Mouse (Mus musculus) neural tube, embryonic 15.5 days (tissue): ENCODE measurements at regions not wholly inside any gene's neighbourhood (a gene's known extent, or its start where the extent isn't known, plus 50 kb on each side); places are given as distances from the start of the nearest gene placed in this dataset.

Source experiments
- ATAC-seq: fragments of 200-750 bp; cut with Nextera tagmentation; 2 replicates; pipeline ENCODE4 v1.8.0; 2017; ENCODE audit warnings: mild to moderate bottlenecking, moderate TSS enrichment, moderate library complexity; ENCODE audit not compliant: low FRiP score
- H3K27ac ChIP-seq: fragments of 300-500 bp; sonication (generic); replicated peaks from 2 replicates; pipeline ENCODE4 v1.5.1; 2015; ENCODE audit warnings: mild to moderate bottlenecking, inconsistent platforms
- H3K27me3 ChIP-seq: fragments of 300-500 bp; sonication (generic); replicated peaks from 2 replicates; pipeline ENCODE4 v1.6.1; 2015; ENCODE audit warnings: inconsistent platforms
- H3K36me3 ChIP-seq: fragments of 300-500 bp; sonication (generic); 2 replicates; pipeline ENCODE4 v1.6.1; 2015; ENCODE audit warnings: inconsistent platforms
- H3K4me1 ChIP-seq: fragments of 300-500 bp; sonication (generic); 2 replicates; pipeline ENCODE4 v1.6.1; 2015; ENCODE audit warnings: inconsistent platforms
- H3K4me2 ChIP-seq: fragments of 300-500 bp; sonication (generic); 2 replicates; pipeline ENCODE4 v1.6.1; 2015; ENCODE audit warnings: inconsistent platforms, mild to moderate bottlenecking, moderate library complexity
- H3K4me3 ChIP-seq: fragments of 300-500 bp; sonication (generic); replicated peaks from 2 replicates; pipeline ENCODE4 v1.5.1; 2015; ENCODE audit warnings: mild to moderate bottlenecking, inconsistent platforms
- H3K9ac ChIP-seq: fragments of 300-500 bp; sonication (generic); replicated peaks from 2 replicates; pipeline ENCODE4 v1.6.1; 2015; ENCODE audit warnings: mild to moderate bottlenecking, inconsistent platforms
- H3K9me3 ChIP-seq: fragments of 300-500 bp; sonication (generic); replicated peaks from 2 replicates; pipeline ENCODE4 v1.6.1; 2016; ENCODE audit warnings: inconsistent platforms
- WGBS: fragments of 180-500 bp; shearing (Covaris S2); methylation state at CpG from one replicate; pipeline ENCODE4 v1.1.7; 2015; ENCODE audit warnings: mixed read lengths; 5-methylcytosine and 5-hydroxymethylcytosine counted together

- H3K9me3 ChIP-seq: no peaks in the 10 kb centered on the region
- H3K9ac ChIP-seq: no peak overlapping the region
- no peak overlapping the region for H3K4me3 ChIP-seq
- peaks cover 5% of the 10 kb centered on the region for H3K4me1 ChIP-seq
- no peak overlapping the region for H3K4me2 ChIP-seq
- no peaks in the 10 kb centered on the region for H3K36me3 ChIP-seq
- H3K27me3 ChIP-seq: no peaks in the 10 kb centered on the region
- 86% methylated on average over 8 of the region's 8 CpGs for WGBS
- H3K27ac ChIP-seq: no peak overlapping the region
- ATAC-seq: no peak
Observed at GRCm38 (mm10) chr4:143012900-143013299, 199.9 kb downstream of the Prdm2 start.

GRCm38 (mm10) chr4:143001961-143002360 lies 210.8 kb downstream of the Prdm2 start:
- Histone ChIP-seq H3K4me2 (no peak overlapping the region), H3K9ac (no peak overlapping the region), H3K4me3 (no peak overlapping the region), H3K4me1 (peaks cover 7% of the 10 kb centered on the region; the same call in 1 of the 2 replicates), H3K27me3 (0 out of 2 replicates have a peak, but pooled peaks cover 4% of the 10 kb centered on the region), H3K27ac (no peak overlapping the region), H3K9me3 (no peaks in the 10 kb centered on the region), H3K36me3 (no peaks in the 10 kb centered on the region)
- no peak for ATAC-seq
- WGBS: 35% methylated on average over 13 of the region's 13 CpGs

GRCm38 (mm10) chr4:143001486-143001885 lies 211.3 kb downstream of the Prdm2 start:
- Histone ChIP-seq H3K9ac (no peak overlapping the region), H3K4me3 (no peak overlapping the region), H3K36me3 (no peaks in the 10 kb centered on the region), H3K27ac (no peak overlapping the region), H3K4me2 (no peak overlapping the region), H3K27me3 (0 out of 2 replicates have a peak, but pooled peaks cover 4% of the 10 kb centered on the region), H3K4me1 (peaks cover 7% of the 10 kb centered on the region; the same call in 1 of the 2 replicates), H3K9me3 (no peaks in the 10 kb centered on the region)
- ATAC-seq: no peak
- WGBS: 67% methylated on average over 5 of the region's 5 CpGs

- no peak overlapping the region for H3K27ac ChIP-seq
- no peak overlapping the region for H3K4me2 ChIP-seq
- H3K9ac ChIP-seq: no peak overlapping the region
- H3K9me3 ChIP-seq: no peaks in the 10 kb centered on the region
- H3K4me3 ChIP-seq: no peak overlapping the region
- no peak for ATAC-seq
- H3K27me3 ChIP-seq: no peaks in the 10 kb centered on the region
- WGBS: 72% methylated on average over 4 of the region's 4 CpGs
- no peaks in the 10 kb centered on the region for H3K4me1 ChIP-seq
- no peaks in the 10 kb centered on the region for H3K36me3 ChIP-seq
Observed at GRCm38 (mm10) chr4:142996406-142996805, 216.4 kb downstream of the Prdm2 start.

GRCm38 (mm10) chr4:142991401-142991800 lies 221.4 kb downstream of the Prdm2 start:
- Histone ChIP-seq H3K4me1 (peaks cover 3% of the 10 kb centered on the region; the same call in 1 of the 2 replicates), H3K27me3 (no peaks in the 10 kb centered on the region), H3K4me3 (no peak overlapping the region), H3K9ac (no peak overlapping the region), H3K9me3 (no peaks in the 10 kb centered on the region), H3K36me3 (no peaks in the 10 kb centered on the region), H3K4me2 (no peak overlapping the region), H3K27ac (no peak overlapping the region)
- ATAC-seq: no peak
- WGBS: 81% methylated on average over 4 of the region's 4 CpGs

- Histone ChIP-seq H3K9ac (no peak overlapping the region), H3K27ac (no peak overlapping the region), H3K36me3 (no peaks in the 10 kb centered on the region), H3K9me3 (no peaks in the 10 kb centered on the region), H3K4me2 (peak overlapping the region; percentile 31), H3K4me3 (no peak overlapping the region), H3K4me1 (peaks cover 3% of the 10 kb centered on the region; the same call in 1 of the 2 replicates), H3K27me3 (no peaks in the 10 kb centered on the region)
- ATAC-seq: no peak; the same call in 1 of the 2 replicates
- 4% methylated on average over 8 of the region's 8 CpGs for WGBS
Observed at GRCm38 (mm10) chr4:142989175-142989574, 223.6 kb downstream of the Prdm2 start.

- no peaks in the 10 kb centered on the region for H3K36me3 ChIP-seq
- WGBS: 32% methylated on average over 6 of the region's 6 CpGs
- peaks cover 14% of the 10 kb centered on the region for H3K4me1 ChIP-seq
- no peaks in the 10 kb centered on the region for H3K9me3 ChIP-seq
- no peak overlapping the region for H3K27ac ChIP-seq
- no peak for ATAC-seq
- H3K4me2 ChIP-seq: no peak overlapping the region
- H3K9ac ChIP-seq: no peak overlapping the region
- H3K4me3 ChIP-seq: no peak overlapping the region
- H3K27me3 ChIP-seq: no peaks in the 10 kb centered on the region
Observed at GRCm38 (mm10) chr4:142983295-142983624, 229.5 kb downstream of the Prdm2 start.

GRCm38 (mm10) chr4:142982585-142983294 lies 230.1 kb downstream of the Prdm2 start:
- 47% methylated on average over 8 of the region's 8 CpGs for WGBS

GRCm38 (mm10) chr4:142975620-142976019 lies 237.2 kb downstream of the Prdm2 start:
- no peaks in the 10 kb centered on the region for H3K27me3 ChIP-seq
- H3K4me2 ChIP-seq: no peak overlapping the region
- no peaks in the 10 kb centered on the region for H3K4me1 ChIP-seq
- H3K4me3 ChIP-seq: no peak overlapping the region
- no peaks in the 10 kb centered on the region for H3K9me3 ChIP-seq
- no peaks in the 10 kb centered on the region for H3K36me3 ChIP-seq
- whole genome bisulfite sequencing: 73% methylated on average over 11 of the region's 11 CpGs
- H3K27ac ChIP-seq: no peak overlapping the region
- no peak overlapping the region for H3K9ac ChIP-seq
- no peak for ATAC-seq

More at GRCm38 (mm10) chr4:142982585-142983294, 230.1 kb downstream of the Prdm2 start:
- Histone ChIP-seq H3K4me3 (no peak overlapping the region), H3K4me1 (peaks cover 14% of the 10 kb centered on the region), H3K9ac (no peak overlapping the region), H3K27me3 (no peaks in the 10 kb centered on the region), H3K4me2 (no peak overlapping the region), H3K36me3 (no peaks in the 10 kb centered on the region), H3K27ac (no peak overlapping the region), H3K9me3 (no peaks in the 10 kb centered on the region)
- ATAC-seq: no peak

GRCm38 (mm10) chr4:142970040-142970439 lies 242.8 kb downstream of the Prdm2 start:
- ATAC-seq: no peak
- Histone ChIP-seq H3K4me2 (no peak overlapping the region), H3K36me3 (no peaks in the 10 kb centered on the region), H3K4me1 (no peaks in the 10 kb centered on the region), H3K9me3 (no peaks in the 10 kb centered on the region), H3K4me3 (no peak overlapping the region), H3K9ac (no peak overlapping the region), H3K27ac (no peak overlapping the region), H3K27me3 (no peaks in the 10 kb centered on the region)
- WGBS: 80% methylated on average over 4 of the region's 4 CpGs

GRCm38 (mm10) chr4:142967604-142968003 lies 245.2 kb downstream of the Prdm2 start:
- Histone ChIP-seq H3K27ac (no peak overlapping the region), H3K9ac (no peak overlapping the region), H3K27me3 (no peaks in the 10 kb centered on the region), H3K4me3 (no peak overlapping the region), H3K4me1 (peaks cover 5% of the 10 kb centered on the region; the same call in 1 of the 2 replicates), H3K36me3 (no peaks in the 10 kb centered on the region), H3K9me3 (no peaks in the 10 kb centered on the region), H3K4me2 (no peak overlapping the region)
- 87% methylated on average over 2 of the region's 2 CpGs for WGBS
- ATAC-seq: no peak

- Histone ChIP-seq H3K36me3 (no peaks in the 10 kb centered on the region), H3K4me2 (peak overlapping the region; percentile 7; the same call in 1 of the 2 replicates), H3K27me3 (no peaks in the 10 kb centered on the region), H3K4me1 (peaks cover 39% of the 10 kb centered on the region), H3K4me3 (no peak overlapping the region), H3K9ac (no peak overlapping the region), H3K9me3 (no peaks in the 10 kb centered on the region), H3K27ac (peak overlapping the region; percentile 58)
- 29% methylated on average over 8 of the region's 8 CpGs for WGBS
- ATAC-seq: peak; percentile 79
Observed at GRCm38 (mm10) chr4:142956832-142957429, 255.9 kb downstream of the Prdm2 start.
